Mouse (Mus musculus): ENCODE data around the gene Rtl6. TPM values are rescaled to one million over a fixed set of nuclear protein-coding genes. Genes with fewer than 3 reads are reported as not detected.

The Rtl6 gene
- polyA plus RNA-seq, 1 experiment: 6.6 TPM

DNA sequence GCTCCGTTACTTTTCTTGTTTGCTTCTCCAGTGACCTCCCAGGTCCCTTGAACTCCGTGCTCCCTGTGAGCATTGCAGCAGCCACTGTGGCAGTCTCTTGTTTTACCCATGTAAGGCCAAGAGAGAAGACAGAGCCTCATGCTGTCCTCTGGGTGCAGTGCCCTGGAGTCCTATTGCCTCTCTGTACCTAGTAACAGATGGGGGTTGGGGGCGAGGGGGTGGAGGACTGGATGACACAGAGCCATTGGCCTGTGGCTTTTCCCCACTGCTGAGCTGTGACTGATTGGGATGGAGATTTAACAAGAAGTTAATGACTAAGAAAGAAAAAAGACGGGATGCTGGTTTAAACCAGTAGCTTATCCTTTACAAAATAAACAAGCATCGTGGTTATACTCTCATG lies 16.4 kb downstream of the Rtl6 start:
- Histone ChIP-seq H3K4me3 (replicated peaks; ENCODE audit: extremely low read depth, low read depth, low read length) (no peak overlapping the region), H3K4me1 (ENCODE audit: control insufficient read depth, insufficient read depth, low read length) (no peaks in the 10 kb centered on the region)
- DNase-seq: no peak
- TF ChIP-seq POLR2A (IDR thresholded peaks at IDR 0.05; ENCODE audit: borderline replicate concordance, extremely low read depth, low read depth, low read length): no peak
- TF ChIP-seq CTCF (IDR thresholded peaks at IDR 0.05; ENCODE audit: insufficient read depth, low read length): no peak
- WGBS: 49% methylated on average over 5 of the region's 5 CpGs

DNA sequence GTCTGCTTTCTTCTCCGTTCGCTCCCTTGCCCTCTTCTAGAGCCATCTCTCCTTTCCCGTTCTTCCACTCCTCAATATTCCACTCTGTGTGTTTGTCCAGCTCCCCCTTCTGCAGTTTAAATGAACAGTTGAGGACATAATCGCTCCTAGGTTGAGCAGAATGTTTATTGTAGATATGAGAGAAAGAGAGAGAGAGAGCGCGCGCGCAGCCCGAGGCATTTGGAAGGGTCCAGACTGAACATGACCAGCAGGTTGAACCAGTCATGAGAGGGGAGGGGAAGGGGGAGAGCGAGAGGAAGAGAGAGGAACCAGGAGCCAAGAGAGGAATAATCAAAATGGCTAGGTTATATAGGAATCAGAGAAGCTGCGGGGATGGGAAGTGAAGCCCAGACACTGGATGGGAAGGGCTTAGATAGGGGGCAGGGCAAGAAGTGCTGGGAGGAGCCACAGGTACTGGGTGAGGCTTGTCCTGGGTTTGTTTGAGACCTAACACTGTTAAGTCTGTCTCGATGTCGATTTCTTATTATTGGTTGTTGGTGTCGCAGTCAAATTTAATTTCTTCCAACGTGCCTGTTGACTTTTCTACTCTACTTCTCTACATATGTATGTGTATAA lies 18.5 kb downstream of the Rtl6 start:
- Histone ChIP-seq H3K4me1 (ENCODE audit: control insufficient read depth, insufficient read depth, low read length) (no peaks in the 10 kb centered on the region), H3K4me3 (replicated peaks; ENCODE audit: extremely low read depth, low read depth, low read length) (no peak overlapping the region)
- WGBS: 60% methylated on average over 15 of the region's 15 CpGs
- TF ChIP-seq CTCF (IDR thresholded peaks at IDR 0.05; ENCODE audit: insufficient read depth, low read length) (no peak), POLR2A (IDR thresholded peaks at IDR 0.05; ENCODE audit: borderline replicate concordance, extremely low read depth, low read depth, low read length) (no peak)
- DNase-seq: no peak

DNA sequence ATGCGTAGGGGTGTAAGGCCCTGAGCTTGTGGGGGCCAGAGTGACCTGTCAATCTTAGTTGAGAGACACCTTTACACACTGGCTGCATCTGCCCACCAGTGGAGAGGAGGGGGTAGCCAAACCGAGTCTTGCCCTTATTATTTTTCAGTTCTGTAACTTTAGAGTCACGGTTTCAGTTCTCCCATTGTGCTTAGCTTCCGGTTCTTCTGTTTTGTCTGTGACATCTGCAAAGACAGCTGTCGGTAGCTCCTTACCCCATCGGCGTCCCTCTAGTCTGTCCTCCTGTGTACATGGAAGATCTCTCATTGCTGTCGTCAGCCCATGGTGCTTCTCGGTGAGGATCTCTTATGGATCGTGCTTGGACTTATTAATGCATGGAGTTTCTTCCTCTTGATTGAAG lies 20.5 kb downstream of the Rtl6 start:
- no peak for TF ChIP-seq CTCF (IDR thresholded peaks at IDR 0.05; ENCODE audit: insufficient read depth, low read length)
- no peak for TF ChIP-seq POLR2A (IDR thresholded peaks at IDR 0.05; ENCODE audit: borderline replicate concordance, extremely low read depth, low read depth, low read length)
- no peak overlapping the region for H3K4me3 ChIP-seq (replicated peaks; ENCODE audit: extremely low read depth, low read depth, low read length)
- no peaks in the 10 kb centered on the region for H3K4me1 ChIP-seq (ENCODE audit: control insufficient read depth, insufficient read depth, low read length)
- 83% methylated on average over 10 of the region's 10 CpGs for WGBS
- no peak for DNase-seq

DNA sequence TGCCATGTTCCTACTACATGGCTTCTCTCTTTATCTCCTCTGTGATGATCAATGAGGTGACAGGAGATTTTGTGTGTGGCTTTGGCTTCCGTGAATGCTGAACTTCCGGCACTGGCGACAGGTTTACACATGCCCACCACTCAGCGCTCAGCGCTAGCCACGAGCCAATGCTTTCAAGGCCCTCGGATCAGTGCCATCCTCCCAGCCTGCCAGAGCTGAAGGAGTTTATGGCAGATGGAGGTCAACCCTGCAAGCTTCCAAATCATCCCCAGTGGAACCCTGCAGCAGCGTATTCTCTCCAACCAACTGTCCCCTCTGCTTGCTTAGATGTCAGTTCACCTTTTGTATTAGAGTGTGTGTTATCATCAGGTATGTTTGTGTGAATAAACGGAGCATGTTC lies 21.0 kb downstream of the Rtl6 start:
- no peak for DNase-seq
- 80% methylated on average over 9 of the region's 9 CpGs for WGBS
- TF ChIP-seq CTCF (IDR thresholded peaks at IDR 0.05; ENCODE audit: insufficient read depth, low read length) (no peak), POLR2A (IDR thresholded peaks at IDR 0.05; ENCODE audit: borderline replicate concordance, extremely low read depth, low read depth, low read length) (no peak)
- Histone ChIP-seq H3K4me1 (ENCODE audit: control insufficient read depth, insufficient read depth, low read length) (no peaks in the 10 kb centered on the region), H3K4me3 (replicated peaks; ENCODE audit: extremely low read depth, low read depth, low read length) (no peak overlapping the region)

DNA sequence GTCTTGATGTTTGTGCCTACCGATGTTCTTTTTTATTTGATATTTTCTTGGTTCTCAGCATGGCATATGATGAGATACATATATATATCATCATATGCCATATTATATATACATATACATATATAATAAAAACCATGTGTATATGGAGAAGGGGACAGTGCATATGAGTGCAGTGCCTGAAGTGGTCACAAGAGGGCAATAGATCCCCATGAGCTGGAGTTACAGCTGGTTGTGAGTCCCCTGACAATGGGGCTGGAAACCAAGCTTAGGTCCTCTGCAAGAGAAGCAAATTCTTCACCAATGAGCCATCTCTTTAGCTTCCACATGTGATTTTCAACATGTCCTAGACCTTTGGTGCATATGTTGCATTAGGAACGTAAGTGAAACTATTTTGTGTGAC lies 21.7 kb downstream of the Rtl6 start:
- no peak overlapping the region for H3K4me3 ChIP-seq (replicated peaks; ENCODE audit: extremely low read depth, low read depth, low read length)
- H3K4me1 ChIP-seq (ENCODE audit: control insufficient read depth, insufficient read depth, low read length): no peaks in the 10 kb centered on the region
- TF ChIP-seq POLR2A (IDR thresholded peaks at IDR 0.05; ENCODE audit: borderline replicate concordance, extremely low read depth, low read depth, low read length) (no peak), CTCF (IDR thresholded peaks at IDR 0.05; ENCODE audit: insufficient read depth, low read length) (peak; percentile 58)
- WGBS: 87% methylated on average over 2 of the region's 2 CpGs
- no peak for DNase-seq

DNA sequence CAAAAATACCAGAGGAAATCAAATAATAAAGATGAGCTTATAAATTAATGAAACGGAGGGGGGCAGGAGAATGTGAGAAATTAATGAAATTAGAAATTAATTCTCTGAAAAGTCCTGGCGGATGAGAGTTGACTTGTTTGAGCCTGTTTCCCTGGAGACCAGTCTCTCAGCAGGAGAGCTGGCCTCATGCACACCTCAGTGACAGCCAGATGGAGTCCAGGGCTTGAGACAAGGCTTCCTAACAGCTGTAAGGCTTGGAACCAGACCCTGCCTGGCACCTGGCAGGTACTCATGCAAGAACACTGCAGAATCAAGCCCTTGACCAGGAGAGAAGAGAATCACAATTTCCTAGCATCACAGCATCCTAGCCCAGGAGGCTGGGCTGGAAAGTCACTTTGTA lies 25.4 kb downstream of the Rtl6 start:
- no peak overlapping the region for H3K4me3 ChIP-seq (replicated peaks; ENCODE audit: extremely low read depth, low read depth, low read length)
- WGBS: 62% methylated on average over 2 of the region's 2 CpGs
- DNase-seq: no peak
- TF ChIP-seq POLR2A (IDR thresholded peaks at IDR 0.05; ENCODE audit: borderline replicate concordance, extremely low read depth, low read depth, low read length) (no peak), CTCF (IDR thresholded peaks at IDR 0.05; ENCODE audit: insufficient read depth, low read length) (no peak)
- no peaks in the 10 kb centered on the region for H3K4me1 ChIP-seq (ENCODE audit: control insufficient read depth, insufficient read depth, low read length)

DNA sequence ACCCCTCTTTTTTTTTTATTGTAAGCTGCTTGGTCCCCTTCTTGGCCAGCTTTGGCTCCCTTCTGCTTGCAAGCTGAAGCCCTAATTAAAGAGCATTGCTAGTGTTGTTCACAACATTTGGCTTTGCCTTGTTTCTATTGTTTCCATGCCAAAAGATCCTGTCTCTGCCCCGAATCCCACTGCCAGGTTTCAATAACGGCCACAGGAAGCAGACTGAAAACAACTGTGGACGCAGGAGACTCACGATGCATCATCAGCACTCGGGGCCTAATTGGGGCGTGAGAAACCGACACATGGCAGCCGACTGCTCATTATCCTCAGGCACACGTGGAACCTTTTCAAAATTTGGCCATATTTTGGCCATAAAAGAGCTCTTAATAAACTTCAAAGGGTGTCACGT lies 26.1 kb downstream of the Rtl6 start:
- Histone ChIP-seq H3K4me1 (ENCODE audit: control insufficient read depth, insufficient read depth, low read length) (no peaks in the 10 kb centered on the region), H3K4me3 (replicated peaks; ENCODE audit: extremely low read depth, low read depth, low read length) (no peak overlapping the region)
- TF ChIP-seq POLR2A (IDR thresholded peaks at IDR 0.05; ENCODE audit: borderline replicate concordance, extremely low read depth, low read depth, low read length) (no peak), CTCF (IDR thresholded peaks at IDR 0.05; ENCODE audit: insufficient read depth, low read length) (no peak)
- 46% methylated on average over 10 of the region's 10 CpGs for WGBS
- no peak for DNase-seq

DNA sequence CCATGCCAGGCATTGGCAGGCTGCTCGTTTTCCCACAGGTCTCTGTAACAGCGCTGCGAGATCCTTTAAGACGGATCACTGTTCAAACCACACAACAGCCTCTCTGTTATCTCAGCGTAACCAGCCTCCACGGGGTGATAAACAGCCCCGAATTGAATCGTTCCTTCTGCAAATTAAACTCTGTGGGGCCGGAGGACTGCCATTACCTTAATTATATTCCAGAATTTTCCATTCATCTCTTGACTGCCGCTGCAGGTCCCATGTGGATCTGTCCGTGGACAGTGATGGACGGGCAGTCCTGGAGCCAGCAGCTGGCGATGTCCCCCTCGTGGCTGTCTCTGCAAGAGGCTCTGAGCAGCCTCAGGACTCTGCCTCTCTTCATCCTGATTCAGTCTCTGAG lies 30.7 kb downstream of the Rtl6 start:
- Histone ChIP-seq H3K4me3 (replicated peaks; ENCODE audit: extremely low read depth, low read depth, low read length) (no peak overlapping the region), H3K4me1 (ENCODE audit: control insufficient read depth, insufficient read depth, low read length) (no peaks in the 10 kb centered on the region)
- DNase-seq: no peak
- TF ChIP-seq POLR2A (IDR thresholded peaks at IDR 0.05; ENCODE audit: borderline replicate concordance, extremely low read depth, low read depth, low read length) (no peak), CTCF (IDR thresholded peaks at IDR 0.05; ENCODE audit: insufficient read depth, low read length) (no peak)
- 58% methylated on average over 14 of the region's 14 CpGs for WGBS

DNA sequence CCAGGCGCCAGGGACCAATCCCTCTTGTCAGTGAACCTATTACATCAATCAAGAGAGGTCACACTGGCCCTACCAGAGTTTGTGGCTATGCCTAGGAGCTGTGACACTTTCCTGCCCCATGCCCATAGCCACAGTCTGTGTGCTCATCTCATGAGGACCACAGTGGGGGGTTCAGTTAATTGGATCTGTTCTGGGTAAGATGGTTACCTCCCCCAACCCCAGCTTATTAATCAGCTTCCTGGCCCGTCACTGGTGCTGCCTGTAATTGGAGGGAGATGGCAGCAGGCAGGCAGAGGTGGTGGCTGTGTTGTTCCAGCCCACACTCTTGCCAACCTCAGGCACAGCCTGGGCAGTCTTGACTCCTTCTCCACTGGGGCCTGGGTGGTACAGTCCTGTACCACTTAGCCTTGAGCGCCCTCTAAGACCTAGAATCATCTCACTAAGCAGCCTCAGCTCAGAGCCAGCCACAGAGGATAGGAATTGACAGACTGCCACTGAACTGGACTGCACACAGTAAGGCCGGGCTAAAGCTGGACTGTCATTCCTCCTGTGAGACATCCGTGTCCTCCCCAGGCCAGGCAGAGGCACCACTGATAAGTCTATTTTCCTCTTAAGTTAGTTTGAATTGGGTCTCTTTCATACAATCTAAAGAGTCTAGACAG lies 32.3 kb downstream of the Rtl6 start:
- TF ChIP-seq POLR2A (IDR thresholded peaks at IDR 0.05; ENCODE audit: borderline replicate concordance, extremely low read depth, low read depth, low read length) (no peak), CTCF (IDR thresholded peaks at IDR 0.05; ENCODE audit: insufficient read depth, low read length) (no peak)
- Histone ChIP-seq H3K4me1 (ENCODE audit: control insufficient read depth, insufficient read depth, low read length) (no peaks in the 10 kb centered on the region), H3K4me3 (replicated peaks; ENCODE audit: extremely low read depth, low read depth, low read length) (no peak overlapping the region)
- DNase-seq: no peak
- 64% methylated on average over 5 of the region's 5 CpGs for WGBS

Data from lung, adult 2 months (tissue).